In the genomic region with DNA sequence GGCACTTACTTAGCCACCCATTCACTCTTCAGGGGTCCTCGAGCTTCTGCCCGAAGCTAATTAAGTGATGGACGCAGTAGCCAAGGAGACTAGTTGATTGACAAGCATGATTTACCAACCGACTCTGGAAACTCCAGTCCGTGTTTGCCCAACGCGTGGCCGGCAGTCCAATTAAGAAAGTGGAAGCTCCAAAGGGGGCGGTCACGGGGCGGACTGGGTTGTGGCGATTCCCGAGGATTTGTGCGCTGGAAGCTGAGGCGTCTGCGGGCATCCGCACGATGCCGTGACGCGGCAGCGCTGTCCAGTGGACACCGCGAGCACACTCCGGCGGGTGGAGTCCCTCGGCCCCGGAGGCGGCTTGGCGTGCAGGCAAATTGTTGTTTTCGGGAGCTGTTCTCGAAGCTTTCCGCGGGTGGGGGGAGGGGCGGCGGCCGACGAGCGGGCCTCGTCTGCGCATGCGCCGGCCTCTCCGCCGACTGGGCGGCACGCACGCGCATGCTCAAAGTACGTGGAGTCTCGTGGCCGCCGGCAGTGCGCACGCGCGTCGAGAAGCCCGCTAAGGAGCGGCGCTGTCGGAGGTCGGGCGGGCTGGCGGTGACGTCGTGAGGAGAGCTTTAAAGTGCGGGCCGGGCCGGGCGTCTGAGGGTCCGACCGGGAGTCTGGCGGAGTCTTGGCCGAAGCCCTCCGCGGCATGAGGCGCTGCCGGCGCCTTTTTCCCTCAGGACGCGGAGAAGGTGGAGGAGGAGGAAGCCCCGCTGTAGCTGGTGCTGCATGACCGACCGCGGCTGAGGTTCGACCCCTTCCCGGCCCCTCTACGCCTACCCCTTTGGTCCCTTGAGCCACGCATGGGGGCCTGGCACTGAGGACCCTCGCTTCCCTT, we compare ENCODE assay signal across 8 mouse cellular contexts. TPM values are rescaled to one million over a fixed set of nuclear protein-coding genes. Genes with fewer than 3 reads are reported as not detected.
DNase-seq lines count a peak whose midpoint lies in the region; ATAC-seq lines count a peak whose summit lies in the region.

No protein-coding gene starts in this region.

- peaks cover 33% of the 10 kb centered on the region for H3K36me3 ChIP-seq in heart, embryonic 14.5 days (ENCODE audit: control insufficient read depth, insufficient read depth, low read length)
- H3K36me3 ChIP-seq in liver, embryonic 13.5 days = peaks cover 14% of the 10 kb centered on the region
- no peaks in the 10 kb centered on the region for H3K36me3 ChIP-seq in stomach, embryonic 16.5 days (ENCODE audit: control insufficient read depth, insufficient read depth, low read length)

- peak; percentile 64 for ATAC-seq in CD4-positive, CD25-positive, alpha-beta regulatory T cell, adult 4 months
- ATAC-seq in heart, embryonic 14.5 days (ENCODE audit: insufficient number of reproducible peaks, insufficient read depth, low FRiP score, low read depth) = peak; percentile 86
- peak; percentile 87 for ATAC-seq in liver, embryonic 13.5 days (ENCODE audit: low read depth)
- ATAC-seq in stomach, embryonic 16.5 days (ENCODE audit: insufficient read depth, low FRiP score) = peak; percentile 94

- H3K9ac ChIP-seq in heart, embryonic 14.5 days (ENCODE audit: low read length) = peak overlapping the region; percentile 95
- H3K9ac ChIP-seq in liver, embryonic 13.5 days = peak overlapping the region; percentile 98
- peak overlapping the region; percentile 93 for H3K9ac ChIP-seq in stomach, embryonic 16.5 days (ENCODE audit: low read length)

- peak; percentile 90 for DNase-seq in c-Kit-negative CD71-positive TER-119-positive erythroid progenitor cells, embryonic 14.5 days (ENCODE audit: low read depth, low spot score)
- DNase-seq in fibroblast of lung, adult 2 months (ENCODE audit: low read depth) = peak; percentile 98
- DNase-seq in kidney, postnatal 14 days = peak; percentile 98
- peak; percentile 92 for DNase-seq in liver, embryonic 13.5 days
- peak; percentile 96 for DNase-seq in neural tube, embryonic 10.5 days (ENCODE audit: extremely low spot score, low spot score)

- H3K27ac ChIP-seq in heart, embryonic 14.5 days (replicated peaks in 1 of 2; ENCODE audit: control insufficient read depth in 1 of 2, insufficient read depth in 1 of 2, low read depth in 2 of 2, low read length in 2 of 2) = peak overlapping the region; percentile 99
- H3K27ac ChIP-seq in liver, embryonic 13.5 days = peak overlapping the region; percentile 98
- H3K27ac ChIP-seq in stomach, embryonic 16.5 days (ENCODE audit: low read length) = peak overlapping the region; percentile 100

- peak overlapping the region; percentile 81 to 97 for H3K4me3 ChIP-seq in heart, embryonic 14.5 days (ENCODE audit: control insufficient read depth in 1 of 2, insufficient read depth in 1 of 2, low read depth in 1 of 2, low read length in 2 of 2)
- peak overlapping the region; percentile 98 for H3K4me3 ChIP-seq in liver, embryonic 13.5 days (replicated peaks)
- H3K4me3 ChIP-seq in stomach, embryonic 16.5 days (replicated peaks; ENCODE audit: low read length) = peak overlapping the region; percentile 85

- no peaks in the 10 kb centered on the region for H3K9me3 ChIP-seq in heart, embryonic 14.5 days (ENCODE audit: control insufficient read depth, low read length)
- H3K9me3 ChIP-seq in liver, embryonic 13.5 days (replicated peaks) = no peaks in the 10 kb centered on the region
- H3K9me3 ChIP-seq in stomach, embryonic 16.5 days (replicated peaks; ENCODE audit: control insufficient read depth, low read length) = no peaks in the 10 kb centered on the region

- peaks cover 8 to 27% of the 10 kb centered on the region in 2 experiments for H3K4me1 ChIP-seq in heart, embryonic 14.5 days (ENCODE audit: control insufficient read depth in 2 of 2, insufficient read depth in 2 of 2, low read length in 2 of 2)
- peaks cover 39% of the 10 kb centered on the region for H3K4me1 ChIP-seq in liver, embryonic 13.5 days (replicated peaks)
- peaks cover 27% of the 10 kb centered on the region for H3K4me1 ChIP-seq in stomach, embryonic 16.5 days (ENCODE audit: control insufficient read depth, insufficient read depth, low read length)

- peak overlapping the region; percentile 98 for H3K4me2 ChIP-seq in heart, embryonic 14.5 days (ENCODE audit: low read length)
- peak overlapping the region; percentile 98 for H3K4me2 ChIP-seq in liver, embryonic 13.5 days
- peak overlapping the region; percentile 97 for H3K4me2 ChIP-seq in stomach, embryonic 16.5 days (ENCODE audit: low read depth, low read length)

- WGBS in heart, embryonic 14.5 days = under 1% methylated on average over 84 of the region's 91 CpGs
- WGBS in liver, embryonic 13.5 days (ENCODE audit: insufficient replicate concordance) = under 1% methylated on average over 89 of the region's 91 CpGs
- under 1% methylated on average over 90 of the region's 91 CpGs for WGBS in stomach, embryonic 16.5 days

- H3K27me3 ChIP-seq in heart, embryonic 14.5 days (ENCODE audit: control insufficient read depth, insufficient read depth, low read length) = no peaks in the 10 kb centered on the region
- H3K27me3 ChIP-seq in liver, embryonic 13.5 days = no peaks in the 10 kb centered on the region; the same call in 1 of the 2 replicates
- no peaks in the 10 kb centered on the region for H3K27me3 ChIP-seq in stomach, embryonic 16.5 days (ENCODE audit: control insufficient read depth, insufficient read depth, low read length)

RNA-seq across cellular contexts. Expression of gene Alkbh5, which starts 1.5 kb away (rescaled TPM):
- polyA plus RNA-seq in CD4-positive, CD25-positive, alpha-beta regulatory T cell, adult 4 months (2017; shearing (Covaris generic)) = 10 to 100 TPM; 22.1 to 38.0 TPM
- 33.9 and 39.3 TPM in 2 replicates for polyA plus RNA-seq in heart, embryonic 14.5 days (2014; fragmentation: Nextera tagmentation; extraction: Ambion mirVana)
- polyA plus RNA-seq in liver, embryonic 13.5 days (2015; fragmentation: Nextera tagmentation; extraction: Ambion mirVana) = 23.6 and 25.1 TPM in 2 replicates
- 26.3 and 26.7 TPM in 2 replicates for polyA plus RNA-seq in stomach, embryonic 16.5 days (2015; fragmentation: Nextera tagmentation; extraction: Ambion mirVana)

Comparison
In these comparisons a context has a peak if more than half of its experiments do, and no peak if none do; other contexts are left out.
1. Peak in every context shown above with its lines: DNase-seq, ATAC-seq, H3K4me3 ChIP-seq and H3K27ac ChIP-seq.